Mouse (Mus musculus): Measurements from ENCODE around the gene Lin52.
A peak's percentile ranks its signal among the peaks of the same experiment; 100 is the strongest.

Lin52 gene

DNA sequence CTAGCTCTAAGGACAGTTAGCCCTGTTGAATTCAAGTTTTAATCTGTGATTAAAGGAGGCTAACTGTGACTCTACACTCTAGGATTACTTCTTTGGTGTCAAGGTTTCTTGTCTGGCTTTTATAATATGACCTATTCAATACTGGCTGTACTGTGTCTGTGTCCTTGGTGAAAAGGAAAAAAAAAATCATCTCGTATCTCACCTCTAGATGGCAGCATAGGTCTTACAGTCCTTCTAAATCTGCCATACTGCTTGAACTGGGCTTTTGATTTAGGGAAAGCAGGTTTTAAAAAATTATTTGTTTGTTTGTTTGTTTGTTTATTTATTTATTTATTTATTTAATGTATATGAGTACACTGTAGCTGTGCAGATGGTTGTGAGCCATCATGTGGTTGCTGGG lies 17.5 kb downstream of the Lin52 start:
- peak; percentile 29 for DNase-seq (ENCODE audit: low spot score)

DNA sequence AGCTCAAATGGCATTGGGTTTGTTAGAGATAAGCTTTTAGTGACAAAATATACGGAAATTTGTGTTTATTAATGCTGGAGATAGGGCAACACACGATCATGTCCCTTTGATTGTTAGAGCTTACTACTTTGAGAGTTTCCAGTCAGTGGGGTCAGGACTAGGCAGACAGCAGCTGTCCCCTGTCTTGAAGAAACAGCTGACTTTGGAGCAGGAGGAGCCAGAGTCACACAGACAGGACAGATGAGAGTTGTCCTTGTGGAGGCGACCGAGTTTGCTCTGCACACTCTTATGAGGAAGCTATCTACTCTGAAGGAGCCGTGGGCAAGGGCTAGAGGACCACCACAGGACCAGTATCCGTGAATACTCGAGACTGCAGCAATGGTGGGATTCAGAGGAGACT lies 27.7 kb downstream of the Lin52 start:
- DNase-seq (ENCODE audit: low spot score) = no peak

DNA sequence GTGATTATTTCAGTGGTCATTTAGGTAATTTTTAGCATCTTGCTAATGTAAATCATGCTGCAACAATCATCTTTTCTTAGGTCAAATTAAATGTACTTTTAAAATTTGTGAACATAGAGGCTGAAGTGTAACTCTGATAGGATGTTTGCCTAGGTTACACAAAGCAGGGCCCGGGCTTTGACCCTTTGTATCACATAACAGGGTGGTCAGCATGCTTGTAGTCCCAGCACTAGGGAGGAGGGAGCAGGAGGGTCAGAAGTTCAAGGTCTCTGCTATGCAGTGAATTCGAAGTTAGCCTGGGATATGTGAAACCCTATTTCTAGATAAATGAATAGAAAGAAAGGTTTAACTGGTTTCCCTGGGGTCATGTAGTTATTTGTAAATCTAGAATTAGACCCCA lies 30.0 kb downstream of the Lin52 start:
- no peak for DNase-seq (ENCODE audit: low spot score)

DNA sequence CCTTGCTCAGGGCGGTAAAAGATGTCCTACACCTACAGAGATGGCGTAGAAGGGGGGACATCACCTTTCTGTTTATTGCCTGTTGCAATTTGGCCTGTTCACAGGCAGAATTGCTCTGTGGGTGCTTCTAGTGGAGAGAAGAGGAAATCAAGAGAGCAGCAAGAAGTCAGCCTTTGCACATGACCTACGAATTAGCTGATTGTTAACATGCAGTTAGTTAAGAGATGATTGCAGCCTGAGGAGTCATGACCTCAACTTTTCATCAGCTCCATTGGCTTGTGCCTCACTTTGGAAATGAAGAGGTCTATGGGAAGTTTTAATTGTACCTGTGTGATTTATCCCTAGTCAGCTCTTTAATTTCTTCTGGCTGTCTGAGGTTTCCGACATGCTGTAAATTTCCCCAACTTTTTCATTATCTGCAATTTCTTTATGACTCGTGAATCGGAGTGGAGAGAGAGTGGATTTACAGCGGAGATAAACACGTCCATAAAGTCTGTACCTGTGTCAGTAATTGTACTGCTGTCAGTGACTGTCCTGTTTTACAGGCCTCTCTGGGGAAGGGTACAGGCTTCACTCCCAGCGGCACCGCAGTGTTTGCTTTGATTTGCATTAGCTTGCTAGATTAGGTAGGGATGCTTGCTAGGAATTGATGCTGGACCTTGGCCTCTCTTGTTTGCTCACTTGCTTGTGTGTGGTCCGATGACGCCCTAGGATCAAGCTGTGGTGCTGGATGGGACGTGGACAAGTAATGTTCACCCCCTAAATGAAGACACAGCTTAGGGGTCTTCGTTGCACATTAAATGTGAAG lies 31.8 kb downstream of the Lin52 start:
- DNase-seq (ENCODE audit: low spot score) = no peak

DNA sequence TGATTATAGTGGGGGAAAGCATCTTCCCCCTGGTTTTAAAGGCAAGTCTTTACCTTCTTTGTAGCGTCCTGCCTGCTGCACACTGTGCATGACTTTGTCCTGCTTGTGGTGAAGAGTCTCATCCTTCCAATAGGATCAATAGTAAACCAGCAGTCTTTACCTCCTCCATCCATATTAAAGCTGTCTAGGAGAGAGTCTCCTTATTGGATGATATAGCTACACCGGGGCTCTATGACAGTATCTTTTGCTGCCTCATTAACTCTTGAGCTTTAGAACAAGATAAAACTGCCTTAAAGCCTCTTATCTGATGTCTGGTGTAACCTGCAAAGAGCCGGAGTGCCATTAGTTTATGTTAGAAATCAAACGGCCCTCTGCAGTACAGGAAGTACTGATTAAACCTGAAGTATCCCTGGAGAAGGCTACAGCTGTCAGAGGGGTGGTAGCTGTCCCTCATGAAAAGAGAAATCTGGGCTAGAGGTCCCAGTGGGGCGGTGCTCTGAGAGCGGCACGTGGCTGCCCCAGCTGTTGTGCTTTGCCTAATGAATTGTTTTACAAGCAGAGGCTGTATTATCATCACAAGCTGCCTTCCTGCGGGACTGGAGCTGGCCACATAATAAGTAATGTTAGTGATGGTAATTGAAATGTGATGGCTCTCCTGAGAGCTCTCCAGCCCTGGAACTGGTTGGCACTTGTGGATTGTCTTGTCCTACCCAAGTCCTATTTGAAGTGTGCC lies 36.3 kb downstream of the Lin52 start:
- DNase-seq (ENCODE audit: low spot score) = peak; percentile 9

DNA sequence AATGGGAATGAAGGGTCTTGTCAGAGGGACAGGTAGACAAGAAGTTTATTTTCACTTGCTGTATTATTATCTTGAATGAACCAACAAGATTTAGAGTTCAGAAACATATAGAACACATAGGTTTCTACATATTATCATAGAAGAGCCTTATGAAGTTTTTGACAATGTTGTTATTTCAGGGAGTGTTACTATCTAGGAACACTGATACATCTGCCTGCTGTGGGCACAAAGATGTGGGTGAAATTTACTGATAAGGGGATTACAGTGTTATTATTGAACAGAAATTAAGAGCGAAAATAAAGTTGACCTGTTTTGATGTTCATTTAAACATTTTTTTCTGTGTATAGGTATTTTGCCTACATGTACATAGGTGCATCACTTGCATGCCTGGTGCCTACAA lies 45.6 kb downstream of the Lin52 start:
- no peak for DNase-seq (ENCODE audit: low spot score)

DNA sequence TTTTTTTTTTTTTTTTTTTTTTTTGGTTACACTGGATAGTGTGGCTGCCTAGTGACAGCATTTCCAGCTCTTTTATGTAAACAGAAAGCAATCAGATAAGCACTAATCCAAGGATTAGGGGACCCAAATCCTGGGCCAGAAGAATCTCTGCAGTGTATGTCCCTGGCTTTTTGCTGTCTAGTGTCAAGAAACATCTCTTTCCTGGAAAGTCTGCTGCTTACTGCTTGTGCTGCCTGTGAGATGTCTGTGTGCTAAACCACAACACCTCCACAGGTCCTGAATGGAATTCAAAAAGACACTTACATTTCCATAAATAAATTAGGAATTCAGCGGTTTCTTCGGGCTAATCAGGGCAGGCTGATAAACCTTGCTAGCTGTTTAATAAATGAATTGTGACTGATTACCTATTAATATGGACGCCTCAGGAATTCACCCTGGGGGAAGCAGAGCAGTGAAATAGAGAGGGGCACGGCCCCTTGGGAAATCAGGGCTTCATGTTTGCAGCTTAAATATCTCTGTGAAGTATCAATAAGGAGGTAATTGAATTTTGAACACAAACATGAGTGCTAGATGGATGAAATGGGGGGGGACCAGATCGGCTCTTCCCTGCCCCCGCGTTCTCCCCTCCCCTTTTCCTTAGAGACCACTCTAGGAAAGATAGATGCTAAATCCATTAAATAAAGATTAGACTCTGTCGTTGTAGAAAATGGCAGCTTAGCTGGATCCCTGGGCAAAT lies 49.5 kb downstream of the Lin52 start:
- DNase-seq (ENCODE audit: low spot score) = no peak

DNA sequence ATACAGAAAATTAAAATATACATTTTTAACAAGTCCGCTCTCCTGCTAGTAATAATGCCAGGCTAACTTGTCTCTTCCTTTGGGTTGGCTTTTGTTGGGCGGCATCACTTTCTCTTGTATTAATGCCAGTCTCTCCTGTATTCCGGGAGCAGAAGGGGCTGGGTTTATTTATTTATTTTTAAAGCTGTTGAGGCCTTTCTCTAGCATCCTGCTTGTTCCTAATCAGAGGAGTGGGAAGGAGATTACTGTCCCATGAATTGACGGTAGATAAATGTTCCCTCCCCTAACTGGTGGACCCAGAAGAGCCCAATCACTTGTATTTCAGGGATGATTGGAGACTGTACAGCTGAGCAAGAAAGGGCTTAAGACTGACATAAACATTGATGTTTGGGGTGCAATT lies 50.1 kb downstream of the Lin52 start:
- DNase-seq (ENCODE audit: low spot score) = no peak

DNA sequence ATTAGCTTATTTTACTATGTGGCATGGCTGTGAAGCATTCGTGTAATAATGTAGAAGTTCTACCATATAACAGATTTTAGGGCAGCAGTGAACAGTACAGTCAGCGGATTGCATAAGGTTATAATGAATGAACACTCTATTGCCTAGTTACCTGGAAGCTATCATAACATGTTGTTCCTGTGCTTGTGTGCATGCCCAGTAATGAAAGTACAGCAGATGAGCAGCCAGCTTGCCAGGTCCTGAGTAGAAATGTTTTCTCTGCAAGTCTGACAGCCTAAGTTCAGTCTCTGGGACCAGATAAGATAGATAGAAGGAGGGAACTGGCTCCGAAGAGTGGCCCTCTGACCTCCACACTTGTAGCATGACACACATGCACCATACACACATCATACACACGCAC lies 55.6 kb downstream of the Lin52 start:
- DNase-seq (ENCODE audit: low spot score) = peak; percentile 46

DNA sequence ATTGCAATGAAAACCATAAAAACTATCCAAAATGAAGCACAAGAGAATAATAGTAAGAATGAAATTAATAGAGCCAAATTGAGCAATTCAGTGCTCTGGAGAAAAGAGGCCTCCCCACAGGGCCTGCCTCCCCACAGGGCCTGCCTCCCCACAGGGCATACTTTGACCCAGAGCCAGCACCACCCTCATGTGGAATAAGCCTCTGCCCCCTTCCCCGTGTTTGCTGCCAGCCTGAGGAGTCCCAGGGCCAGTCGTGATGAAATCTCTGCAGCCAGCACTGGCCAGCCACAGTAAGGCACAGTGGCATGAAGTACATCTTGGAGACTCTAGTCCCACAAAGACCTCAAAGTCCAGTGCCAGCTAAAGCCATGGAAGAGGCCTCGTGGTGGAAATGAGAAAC lies 60.8 kb downstream of the Lin52 start:
- DNase-seq (ENCODE audit: low spot score) = no peak

DNA sequence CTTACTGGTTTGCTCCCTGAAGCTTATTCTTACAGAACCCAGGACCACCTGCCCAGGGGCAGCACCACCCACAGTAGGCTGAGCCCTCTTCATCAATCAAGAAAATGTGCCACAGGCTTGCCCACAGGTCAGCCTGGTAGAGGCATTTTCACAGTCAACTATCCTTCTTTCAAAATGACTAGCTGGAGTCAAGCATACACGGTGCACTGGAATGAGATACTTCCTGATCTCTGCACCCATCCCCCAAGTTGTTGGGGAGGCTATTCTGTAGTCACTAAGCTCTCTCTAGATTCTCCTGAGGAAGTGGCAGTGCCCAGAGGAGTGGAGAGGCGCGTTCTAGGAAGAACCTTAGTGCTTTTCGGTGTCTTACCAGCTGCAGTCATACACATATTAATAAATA lies 64.3 kb downstream of the Lin52 start:
- DNase-seq (ENCODE audit: low spot score) = no peak

DNA sequence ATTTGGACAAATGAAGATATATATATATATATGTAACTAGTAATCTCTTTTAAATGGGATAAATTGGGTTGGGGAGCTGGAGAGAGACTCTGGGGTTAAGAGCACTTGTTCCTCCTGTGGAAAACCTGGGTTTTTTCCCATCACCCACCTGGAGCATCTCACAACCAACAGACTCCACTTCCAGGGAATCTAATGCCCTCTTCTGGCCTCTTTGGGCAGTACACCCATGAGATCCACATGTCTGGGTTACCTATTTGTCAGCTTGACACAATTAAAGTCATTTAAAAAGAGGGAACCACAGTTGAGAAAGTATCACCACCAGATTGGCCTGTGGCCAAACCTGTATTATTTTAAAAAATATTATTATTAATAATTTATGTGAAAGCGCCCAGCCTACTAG lies 65.4 kb downstream of the Lin52 start:
- DNase-seq (ENCODE audit: low spot score) = no peak

DNA sequence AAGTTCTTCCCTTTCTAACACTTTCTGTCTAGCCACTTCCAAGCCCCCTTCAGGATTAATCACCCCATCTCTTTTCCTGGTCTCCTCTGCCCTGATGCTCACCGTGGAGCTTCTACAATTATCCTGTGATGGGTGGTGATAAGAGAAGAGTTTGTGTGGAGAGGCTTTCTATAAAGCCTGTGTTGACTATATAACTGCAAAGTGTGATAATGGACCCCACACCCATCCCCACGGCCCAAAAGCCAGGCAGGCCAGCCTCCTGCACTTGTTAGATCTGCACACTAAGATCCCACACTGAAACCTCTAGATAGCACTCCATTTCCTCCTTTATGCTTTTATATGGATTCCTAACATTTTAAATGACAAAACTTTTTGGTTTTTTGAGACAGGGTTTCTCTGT lies 66.8 kb downstream of the Lin52 start:
- no peak for DNase-seq (ENCODE audit: low spot score)

DNA sequence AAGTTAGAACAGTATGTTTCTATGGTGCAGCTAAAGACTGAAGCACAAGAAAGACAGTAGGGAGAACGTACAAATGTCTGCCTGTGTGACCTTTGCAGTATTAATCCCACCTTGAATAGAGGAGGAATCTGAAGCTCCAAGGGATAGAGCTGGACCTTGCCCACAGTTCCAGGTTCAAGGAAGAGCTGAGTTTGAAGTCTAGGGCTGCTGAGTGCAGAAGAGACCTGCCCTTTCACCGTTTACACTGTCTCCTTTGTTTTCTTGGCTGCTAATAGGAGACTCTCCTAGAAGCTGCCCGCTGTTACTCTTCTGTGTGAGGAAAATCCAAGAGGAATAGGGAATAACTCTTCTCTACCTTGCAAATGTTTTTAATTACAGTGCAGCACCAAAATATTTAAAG lies 72.5 kb downstream of the Lin52 start:
- DNase-seq (ENCODE audit: low spot score) = no peak

DNA sequence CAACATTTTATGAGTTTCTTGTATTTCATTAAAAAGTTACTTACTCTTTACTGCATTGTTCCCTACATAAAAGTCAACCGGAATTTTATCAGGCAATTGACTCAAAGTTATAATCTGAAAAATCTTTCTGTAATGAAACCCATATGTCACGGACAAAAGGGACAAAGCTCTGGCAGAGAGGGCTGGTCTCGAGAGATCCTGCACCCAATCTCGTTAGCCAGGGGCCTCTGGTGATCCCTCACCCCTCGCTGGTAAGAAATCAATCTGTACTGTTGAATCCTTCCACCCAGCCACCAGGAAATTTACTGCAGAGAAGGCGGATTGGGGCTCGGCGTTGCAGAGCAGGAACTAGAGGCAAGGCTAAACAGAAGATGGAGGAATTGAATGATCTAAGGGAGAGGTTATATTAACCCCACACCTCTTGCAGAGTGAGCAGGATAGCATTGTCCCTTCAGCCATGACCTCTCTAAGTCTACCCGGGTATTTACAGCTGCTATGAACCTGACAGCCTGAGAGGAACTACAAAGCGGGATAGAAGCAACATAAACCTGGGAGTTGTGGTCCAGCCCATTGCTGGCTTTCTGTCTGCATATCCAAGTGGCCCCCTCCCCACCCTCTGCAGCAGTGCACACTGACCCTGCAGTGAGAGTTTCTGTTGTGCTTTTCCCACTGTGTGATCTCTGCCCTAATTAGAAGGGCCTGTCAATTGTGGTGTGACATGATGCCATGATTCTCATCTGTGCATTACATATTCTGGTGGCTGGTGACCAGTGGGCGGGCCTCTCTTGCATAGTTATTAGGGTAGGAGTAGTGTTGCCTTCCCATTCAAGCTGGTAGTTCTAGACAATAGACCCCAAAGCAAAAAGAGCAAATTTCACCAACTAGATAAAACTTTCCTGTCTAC lies 73.2 kb downstream of the Lin52 start:
- DNase-seq (ENCODE audit: low spot score) = no peak

DNA sequence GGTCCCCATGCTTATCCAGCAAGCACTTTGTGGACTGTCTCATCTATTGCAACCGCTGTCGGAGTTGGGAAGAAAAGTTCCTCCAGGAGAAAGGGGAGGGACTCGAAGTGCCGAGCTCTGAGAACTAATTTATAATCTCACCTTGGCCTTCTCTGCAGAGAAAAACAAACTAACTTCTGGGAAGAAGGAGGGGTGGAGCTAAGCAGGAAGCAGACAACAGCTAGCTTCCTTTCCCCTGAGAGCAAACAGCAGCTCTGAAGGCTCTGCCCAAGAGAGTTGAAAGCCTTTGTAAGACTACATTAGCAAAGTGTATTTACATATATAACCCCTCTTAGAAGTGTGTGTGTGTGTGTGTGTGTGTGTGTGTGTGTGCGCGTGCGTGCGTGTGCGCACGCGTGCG lies 74.2 kb downstream of the Lin52 start:
- DNase-seq (ENCODE audit: low spot score) = no peak

DNA sequence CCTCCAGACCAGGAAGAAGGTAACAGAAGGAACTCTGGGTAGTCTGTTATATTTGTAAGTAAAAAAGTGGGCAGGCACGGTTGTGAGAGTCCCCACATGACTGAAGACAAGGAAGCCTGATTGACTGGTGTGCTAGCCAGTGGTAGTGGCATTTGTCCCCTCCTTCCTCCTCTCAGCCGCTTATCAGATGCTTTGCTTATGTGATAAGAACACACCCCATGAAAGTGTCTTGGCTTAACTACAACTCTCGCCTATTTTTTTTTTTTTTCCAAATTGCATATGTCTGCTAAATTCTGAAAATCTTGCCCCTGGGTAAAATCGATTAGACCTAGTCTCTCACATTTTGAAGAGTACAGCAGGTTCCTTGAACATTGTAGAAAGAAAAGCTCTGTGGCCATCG lies 79.2 kb downstream of the Lin52 start:
- no peak for DNase-seq (ENCODE audit: low spot score)

DNA sequence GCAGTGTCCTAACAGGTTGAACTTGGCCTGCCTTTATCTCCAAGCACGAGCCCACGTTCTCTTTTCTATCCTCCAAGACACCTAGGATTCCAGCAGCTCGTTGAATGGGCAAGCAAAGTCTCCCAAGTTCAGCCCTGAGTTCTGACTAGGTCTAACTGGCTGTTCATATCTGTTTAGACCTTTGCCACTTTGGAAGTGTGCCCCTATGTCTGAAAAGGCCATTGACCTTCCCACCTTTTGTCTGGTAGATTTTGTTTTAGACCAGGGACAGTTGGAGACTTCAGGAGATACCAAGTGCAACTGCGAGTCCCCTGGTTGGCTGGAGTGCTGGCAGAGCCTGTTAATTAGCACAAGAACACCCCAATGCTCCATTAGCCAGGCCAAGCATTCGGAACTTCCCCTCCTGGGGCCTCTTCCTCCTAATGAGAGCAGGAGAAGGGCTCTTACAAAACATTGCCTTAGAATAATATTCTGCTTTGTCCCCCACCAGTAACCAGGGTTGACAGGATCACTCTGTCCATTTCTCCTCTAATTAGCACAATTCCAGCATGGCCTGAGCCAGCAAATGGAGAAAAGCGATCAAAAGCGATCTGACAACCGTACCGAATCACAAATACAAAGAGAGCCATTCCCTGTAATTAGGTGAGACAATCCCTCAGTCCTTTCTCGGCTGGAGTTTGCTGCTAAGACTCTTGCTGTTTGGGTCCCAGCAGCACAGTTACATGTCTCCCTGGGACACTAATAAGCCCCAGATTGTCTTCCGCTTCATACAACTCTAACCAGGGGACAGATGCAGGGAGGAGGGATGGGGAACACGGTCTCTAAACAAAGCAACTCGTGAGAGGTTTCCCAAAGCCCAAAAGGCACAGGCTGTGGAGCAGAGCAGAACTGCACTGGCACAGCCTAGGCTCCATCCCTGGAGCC lies 80.9 kb downstream of the Lin52 start:
- DNase-seq (ENCODE audit: low spot score) = peak; percentile 41

DNA sequence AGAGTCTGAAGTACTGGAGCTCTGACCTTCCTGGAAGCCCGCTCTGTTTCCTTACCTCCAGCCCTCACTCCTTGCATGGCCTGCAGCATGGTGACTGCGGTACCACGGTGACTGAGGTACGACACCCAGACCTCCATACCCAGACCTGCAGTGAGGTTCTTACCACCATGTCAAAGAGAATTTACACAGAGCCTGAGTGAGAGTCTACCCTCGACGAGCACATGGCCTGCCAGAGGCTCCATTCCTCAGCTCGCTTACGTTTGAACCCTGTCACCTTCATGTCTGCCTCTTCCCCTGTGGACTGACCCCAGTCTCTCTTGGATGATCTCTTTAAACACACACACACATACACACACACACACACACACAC lies 81.6 kb downstream of the Lin52 start:
- DNase-seq (ENCODE audit: low spot score) = no peak

DNA sequence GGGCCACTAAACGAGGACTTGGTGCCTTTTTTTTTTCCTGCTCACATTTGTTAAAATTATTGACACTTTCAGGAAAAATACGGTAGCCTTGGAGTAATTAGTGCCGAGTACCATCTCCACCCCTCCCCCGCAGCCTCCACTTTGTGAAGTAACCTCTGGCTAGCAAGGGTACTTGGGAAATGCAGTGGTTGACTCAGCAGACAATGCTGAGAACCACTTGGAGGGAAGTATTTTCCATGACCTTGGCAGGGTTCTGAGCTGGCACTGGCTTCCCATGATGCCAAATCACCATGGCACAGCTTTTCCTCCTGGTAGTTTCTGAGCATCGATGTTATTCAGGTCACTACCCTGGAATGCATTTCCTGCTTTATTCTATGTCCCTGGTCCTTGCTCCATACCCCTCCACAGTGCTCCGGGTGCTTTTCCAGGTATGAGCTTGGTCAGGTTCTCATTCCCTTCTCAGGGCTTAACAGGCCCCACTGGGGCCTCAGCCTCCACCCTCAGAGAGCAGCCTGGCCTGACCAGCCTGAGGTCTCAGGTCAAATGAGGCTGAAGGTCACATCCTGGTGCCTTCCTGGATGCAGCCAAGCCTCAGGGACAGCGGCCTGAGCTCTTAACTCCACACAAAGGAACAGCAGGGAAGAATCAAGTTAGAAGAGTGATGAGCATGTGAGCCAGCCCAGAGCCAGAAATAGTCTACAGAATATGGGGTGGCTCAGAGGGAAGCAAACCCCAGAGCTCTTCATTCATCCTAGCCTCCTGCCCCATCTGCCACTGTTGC lies 82.7 kb downstream of the Lin52 start:
- no peak for DNase-seq (ENCODE audit: low spot score)

Data from layer of hippocampus, adult 11-12 months (tissue).